Mouse (Mus musculus) spleen, adult 2 months (tissue): ENCODE results near the gene Tax1bp1. TPM values are rescaled to one million over a fixed set of nuclear protein-coding genes. Genes with fewer than 3 reads are reported as not detected.

ENCODE experiments used
- DNase-seq, 2 experiments: peaks; one replicate each; pipeline versions ENCODE4 v3.0.0 to v3.0.0-alpha.2; 2012 to 2021; ENCODE audit warnings: low spot score in 2 of 2, low read depth in 1 of 2
- H3K27ac ChIP-seq: fragments of 200-500 bp; 2 replicates; pipeline ENCODE4 v1.5.1; 2012; ENCODE audit warnings: low read length, inconsistent platforms; ENCODE audit not compliant: insufficient read depth
- H3K27me3 ChIP-seq: fragments of 200-500 bp; 2 replicates; pipeline ENCODE4 v1.6.1; 2012; ENCODE audit warnings: mild to moderate bottlenecking, moderate library complexity, low read length, inconsistent platforms; ENCODE audit not compliant: control insufficient read depth, insufficient read depth
- H3K36me3 ChIP-seq: fragments of 200-500 bp; 2 replicates; pipeline ENCODE4 v1.6.1; 2012; ENCODE audit warnings: mild to moderate bottlenecking, low read length, inconsistent platforms; ENCODE audit not compliant: control insufficient read depth, insufficient read depth
- H3K4me1 ChIP-seq: fragments of 200-500 bp; 2 replicates; pipeline ENCODE4 v1.6.1; 2011; ENCODE audit warnings: inconsistent platforms; ENCODE audit not compliant: control insufficient read depth, insufficient read depth, insufficient read length
- H3K4me3 ChIP-seq: fragments of 200-500 bp; 2 replicates; pipeline ENCODE4 v1.5.1; 2011; ENCODE audit warnings: mild to moderate bottlenecking, inconsistent platforms; ENCODE audit not compliant: insufficient read depth, insufficient read length; ENCODE audit errors: extremely low read depth
- CTCF ChIP-seq: fragments of 200-500 bp; IDR thresholded peaks from 2 replicates; pipeline ENCODE4 v1.5.1; 2011; ENCODE audit warnings: mild to moderate bottlenecking, inconsistent platforms; ENCODE audit not compliant: insufficient read depth, insufficient read length, insufficient replicate concordance; ENCODE audit errors: extremely low read depth
- POLR2A ChIP-seq: fragments of 200-500 bp; IDR thresholded peaks from 2 replicates; pipeline ENCODE4 v1.6.1; 2011; ENCODE audit warnings: low read depth, low read length, inconsistent platforms
- WGBS: fragments of 180-500 bp; shearing (Covaris S2); methylation state at CpG from one replicate; pipeline ENCODE4 v1.1.7; 2018; 5-methylcytosine and 5-hydroxymethylcytosine counted together
- polyA plus RNA-seq: library from polyadenylated mRNA; depleted of rRNA; stranded (reverse); fragments of >200 nt; gene quantifications from 2 replicates; pipeline ENCODE4 v1.2.3, GENCODE M21; 2012

Gene Tax1bp1
- polyA plus RNA-seq, 1 experiment, result 16.6 TPM

DNA sequence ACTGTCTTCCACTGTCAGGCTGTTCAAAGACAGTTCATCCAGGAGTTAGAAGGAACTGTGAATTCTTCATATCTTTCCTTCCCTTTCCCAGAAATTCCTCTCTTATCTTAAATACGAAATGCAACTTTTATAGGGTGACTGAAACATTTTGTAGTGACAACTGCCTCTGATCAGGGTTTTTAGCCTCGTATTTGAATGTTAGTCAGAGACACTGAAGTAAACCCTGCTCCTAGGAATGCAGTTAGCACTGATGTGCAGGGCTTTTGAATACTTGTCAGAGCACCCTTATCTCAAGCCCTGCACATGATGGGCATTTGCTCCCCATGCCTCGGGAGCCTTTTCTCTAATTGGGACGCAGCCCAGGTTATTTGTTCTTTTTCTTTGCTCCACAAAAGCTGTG lies 16.8 kb downstream of the Tax1bp1 start:
- 92% methylated on average over 4 of the region's 4 CpGs for WGBS
- Histone ChIP-seq H3K36me3 (peaks cover 25% of the 10 kb centered on the region), H3K4me1 (no peaks in the 10 kb centered on the region), H3K4me3 (no peak overlapping the region), H3K27ac (no peak overlapping the region), H3K27me3 (no peaks in the 10 kb centered on the region)
- no peak for DNase-seq
- TF ChIP-seq POLR2A (no peak), CTCF (no peak)

GRCm38 (mm10) chr6:52734630-52735029 lies 21.1 kb downstream of the Tax1bp1 start:
- DNase-seq, result no peak
- Histone ChIP-seq H3K4me3 (no peak overlapping the region), H3K27ac (no peak overlapping the region), H3K36me3 (peaks cover 28% of the 10 kb centered on the region), H3K4me1 (no peaks in the 10 kb centered on the region), H3K27me3 (no peaks in the 10 kb centered on the region)
- TF ChIP-seq POLR2A (no peak), CTCF (no peak)
- 93% methylated on average over 2 of the region's 2 CpGs for WGBS

GRCm38 (mm10) chr6:52752832-52753231 lies 39.3 kb downstream of the Tax1bp1 start:
- no peak for DNase-seq
- no peak for TF ChIP-seq CTCF
- TF ChIP-seq POLR2A, result no peak
- whole genome bisulfite sequencing, result 96% methylated on average over 5 of the region's 5 CpGs
- no peaks in the 10 kb centered on the region for H3K4me1 ChIP-seq
- H3K27ac ChIP-seq, result no peak overlapping the region
- peaks cover 30% of the 10 kb centered on the region for H3K36me3 ChIP-seq
- H3K27me3 ChIP-seq, result no peaks in the 10 kb centered on the region
- no peak overlapping the region for H3K4me3 ChIP-seq

- Histone ChIP-seq H3K36me3 (peaks cover 32% of the 10 kb centered on the region), H3K27me3 (no peaks in the 10 kb centered on the region), H3K4me3 (no peak overlapping the region), H3K27ac (no peak overlapping the region), H3K4me1 (no peaks in the 10 kb centered on the region)
- DNase-seq, result no peak
- 66% methylated on average over 7 of the region's 7 CpGs for WGBS
- TF ChIP-seq CTCF (no peak), POLR2A (no peak)
Observed at GRCm38 (mm10) chr6:52765206-52765605, 51.7 kb downstream of the Tax1bp1 start.

- no peaks in the 10 kb centered on the region for H3K4me1 ChIP-seq
- no peaks in the 10 kb centered on the region for H3K27me3 ChIP-seq
- no peak overlapping the region for H3K4me3 ChIP-seq
- TF ChIP-seq CTCF (no peak), POLR2A (no peak)
- H3K36me3 ChIP-seq, result peaks cover 13% of the 10 kb centered on the region
- WGBS, result 83% methylated on average over 1 of the region's 1 CpGs
- no peak overlapping the region for H3K27ac ChIP-seq
- DNase-seq, result no peak
Observed at GRCm38 (mm10) chr6:52770789-52771188, 57.3 kb downstream of the Tax1bp1 start.

DNA sequence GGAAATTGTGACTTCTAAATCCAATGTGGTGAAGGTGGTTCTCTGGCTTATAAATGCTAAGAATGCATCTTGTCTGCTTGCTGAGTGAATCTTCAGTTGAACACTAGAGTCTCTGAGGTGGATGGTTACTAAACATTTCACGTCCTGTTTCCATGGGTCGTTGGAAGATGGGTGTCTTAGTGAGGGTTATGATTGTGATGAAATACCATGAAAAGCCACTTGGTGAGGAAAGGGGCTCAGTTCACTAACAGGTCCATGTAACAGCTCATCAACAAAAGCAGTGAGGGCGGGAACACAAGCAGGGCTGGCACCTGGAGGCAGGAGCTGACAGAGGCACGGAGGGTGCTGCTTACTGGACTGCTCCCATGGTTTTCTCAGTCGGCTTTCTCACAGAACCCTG lies 59.6 kb downstream of the Tax1bp1 start:
- no peak for DNase-seq
- no peaks in the 10 kb centered on the region for H3K4me1 ChIP-seq
- TF ChIP-seq POLR2A (no peak), CTCF (no peak)
- H3K27me3 ChIP-seq, result no peaks in the 10 kb centered on the region
- H3K36me3 ChIP-seq, result peaks cover 6% of the 10 kb centered on the region
- H3K4me3 ChIP-seq, result no peak overlapping the region
- 77% methylated on average over 5 of the region's 5 CpGs for WGBS
- H3K27ac ChIP-seq, result no peak overlapping the region

DNA sequence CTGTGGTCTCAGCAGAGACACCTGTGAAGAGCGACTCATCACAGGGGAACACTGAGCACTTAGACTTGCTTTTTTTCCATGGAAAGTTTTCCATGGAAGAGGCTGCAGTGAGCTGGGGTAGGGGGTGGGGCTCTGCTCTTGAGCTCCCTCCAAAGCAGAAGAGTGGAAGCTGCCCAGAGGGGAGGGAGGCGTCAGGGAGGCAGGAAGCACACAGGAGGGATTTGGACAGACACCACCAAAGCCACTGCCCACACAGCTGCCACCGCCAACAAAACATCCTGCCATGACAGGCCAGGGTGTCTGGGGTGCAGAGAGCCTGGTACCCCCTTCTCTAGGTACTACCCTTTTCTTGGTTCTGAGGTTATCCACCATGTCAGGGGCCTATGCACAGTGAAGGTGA lies 61.8 kb downstream of the Tax1bp1 start:
- H3K36me3 ChIP-seq, result no peaks in the 10 kb centered on the region
- DNase-seq, result no peak
- WGBS, result 59% methylated on average over 3 of the region's 3 CpGs
- H3K27ac ChIP-seq, result no peak overlapping the region
- H3K4me1 ChIP-seq, result no peaks in the 10 kb centered on the region
- TF ChIP-seq CTCF, result no peak
- TF ChIP-seq POLR2A, result no peak
- H3K4me3 ChIP-seq, result no peak overlapping the region
- no peaks in the 10 kb centered on the region for H3K27me3 ChIP-seq
